Mouse (Mus musculus) megakaryocyte progenitor cell, adult 5-6 weeks (primary cell): ENCODE measurements around the gene Arpin. TPM values are rescaled to one million over a fixed set of nuclear protein-coding genes. Genes with fewer than 3 reads are reported as not detected.

Experiments
- ATAC-seq: replicated peaks from 2 replicates; pipeline ENCODE4 v1.8.0; 2016; ENCODE audit warnings: mild to moderate bottlenecking, moderate TSS enrichment, inconsistent platforms; ENCODE audit not compliant: poor library complexity
- total RNA-seq, 2 experiments: library from RNA; stranded (forward) in 1 of 2; stranded (reverse) in 1 of 2; fragments of 157-497, 149-512 nt in 1 of 2; fragments of 200-1000 nt in 1 of 2; gene quantifications; 2 replicates each; pipeline versions ENCODE4 v1.2.3 to v1.2.4; 2015 to 2017

Arpin gene
- total RNA-seq, 2 experiments from 2014 or later, result not detected

DNA sequence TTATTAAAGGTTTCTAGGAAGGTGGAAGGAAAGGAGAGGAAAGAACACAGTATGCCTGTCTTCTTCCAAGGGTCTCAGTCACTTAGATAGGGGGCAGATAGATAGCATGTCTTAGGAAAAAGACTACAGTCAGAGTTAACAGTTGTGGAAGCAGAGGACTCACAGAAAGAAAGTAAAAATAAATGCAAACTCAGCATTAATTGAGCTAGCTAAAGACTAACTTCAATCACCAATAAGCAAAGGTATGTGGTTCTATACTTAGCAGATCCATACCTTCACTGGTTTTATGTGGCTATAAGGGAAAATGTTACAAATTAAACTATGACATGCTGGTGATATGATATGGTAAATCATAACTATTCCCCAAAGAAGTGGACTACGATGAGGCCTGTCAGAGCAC, 40.4 kb downstream of the Arpin start:
- no peak for ATAC-seq

GRCm38 (mm10) chr7:79892576-79893428, 42.4 kb downstream of the Arpin start:
- ATAC-seq, result no peak

DNA sequence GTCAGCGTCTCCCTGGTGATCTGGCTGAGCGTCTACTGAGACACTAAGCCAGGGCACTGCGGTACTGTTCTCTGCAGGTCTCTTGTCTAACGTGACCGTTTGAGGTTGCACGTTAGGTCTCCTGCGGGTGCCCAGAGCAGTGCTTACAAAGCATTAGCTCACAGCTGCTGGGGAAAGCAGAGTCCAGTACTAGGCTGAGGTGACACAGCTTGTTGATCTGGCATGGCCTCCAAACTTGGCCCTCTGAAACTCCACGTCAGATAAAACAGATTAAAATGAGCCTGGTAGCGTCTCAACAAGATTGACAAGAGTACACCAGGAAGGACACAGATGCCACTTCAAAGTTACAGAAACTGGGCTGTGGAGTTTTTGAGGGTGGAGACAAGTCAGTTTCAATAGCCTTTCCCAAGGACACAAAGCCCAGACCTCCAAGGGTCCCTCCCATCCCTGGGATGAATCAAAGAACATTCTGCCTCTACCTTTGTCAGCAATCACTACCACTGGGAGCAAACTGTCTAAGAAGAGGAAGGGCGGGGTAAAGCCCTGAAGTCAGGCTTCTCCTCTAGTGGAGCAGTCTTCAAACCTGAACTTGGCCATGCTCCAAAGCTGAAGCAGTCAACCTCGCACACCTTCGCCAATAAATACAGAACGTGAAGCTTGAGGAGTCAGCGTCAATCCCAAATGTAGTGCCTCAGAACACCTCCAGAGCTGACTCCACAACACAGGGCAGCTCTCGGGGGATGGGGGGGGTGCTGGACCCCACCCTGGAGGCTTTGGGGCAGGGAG, 44.5 kb downstream of the Arpin start:
- no peak for ATAC-seq

GRCm38 (mm10) chr7:79888603-79889002, 46.6 kb downstream of the Arpin start:
- ATAC-seq, result no peak

DNA sequence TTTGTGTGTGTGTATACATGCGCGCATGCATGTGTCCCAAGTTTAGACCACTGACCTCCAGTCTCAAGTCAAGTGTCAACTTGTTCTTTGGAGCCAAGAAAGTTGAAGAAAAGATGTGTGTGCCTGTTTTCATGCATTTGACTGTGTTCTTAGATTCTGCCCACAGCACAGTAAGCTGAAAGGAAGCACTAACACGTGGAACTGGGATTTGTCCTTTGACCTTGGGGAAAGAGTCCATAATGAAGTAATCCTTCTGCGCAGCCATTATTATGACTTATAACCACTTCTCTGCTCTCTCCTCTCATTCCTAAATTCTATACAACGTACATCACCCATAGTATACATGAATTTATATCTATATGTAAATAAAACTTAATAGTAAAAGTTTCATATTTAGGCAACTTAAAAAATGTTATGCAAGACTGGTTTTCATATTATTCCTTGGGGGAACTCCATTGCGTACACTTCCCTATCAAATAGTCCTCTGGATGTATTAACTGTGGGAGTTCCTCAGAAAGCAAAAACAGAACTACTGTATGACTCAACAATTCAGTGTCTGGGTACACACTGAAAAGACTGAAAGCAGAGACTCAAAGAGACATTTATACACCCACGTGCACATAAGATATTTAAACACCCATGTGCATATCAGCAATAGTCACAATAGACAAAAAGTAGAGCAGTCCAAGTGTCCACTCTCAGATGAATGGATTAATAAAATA, 51.4 kb downstream of the Arpin start:
- no peak for ATAC-seq

- no peak for ATAC-seq
Observed at GRCm38 (mm10) chr7:79881901-79882300, 53.3 kb downstream of the Arpin start.

GRCm38 (mm10) chr7:79880998-79881397, 54.2 kb downstream of the Arpin start:
- no peak for ATAC-seq

GRCm38 (mm10) chr7:79880033-79880432, 55.1 kb downstream of the Arpin start:
- ATAC-seq, result no peak

DNA sequence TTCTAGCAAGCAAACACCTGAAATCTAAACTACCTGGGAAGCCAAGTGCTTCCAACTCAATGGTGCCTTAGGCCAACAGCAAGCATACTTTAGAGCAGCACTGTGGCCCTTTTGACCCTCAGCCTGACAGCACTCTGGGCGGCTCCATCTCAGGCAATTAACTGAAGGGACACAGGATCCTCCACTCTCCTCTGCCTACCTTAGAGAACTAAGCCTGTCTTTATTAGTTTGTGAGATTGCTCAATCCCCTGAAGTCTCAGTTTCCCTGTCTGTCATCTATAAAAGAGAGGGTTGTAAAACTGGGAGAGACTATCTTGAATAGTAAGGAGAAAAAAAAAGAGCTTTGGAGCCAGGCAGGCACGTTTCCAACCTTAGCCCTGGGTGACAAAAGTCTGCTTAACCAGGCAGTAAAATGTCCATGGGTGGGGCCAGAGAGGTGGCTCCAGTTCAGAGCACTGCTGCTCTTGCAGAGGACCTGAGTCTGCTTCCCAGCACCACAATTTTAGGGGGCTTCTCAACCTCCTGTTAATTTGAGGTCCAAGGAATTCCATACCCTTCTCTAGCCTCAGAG, 56.6 kb downstream of the Arpin start:
- ATAC-seq, result no peak

Other genes with a start within 250 kb of the Arpin start
- 0.30 and 0.49 TPM in 2 replicates for gene Kif7, start 219.6 kb downstream of the Arpin start, total RNA-seq (2015)
- 1.0 and 1.5 TPM in 2 replicates for gene Kif7, start 219.6 kb downstream of the Arpin start, total RNA-seq (2017)
- gene Plin1, start 202.5 kb downstream of the Arpin start, total RNA-seq (2015), result not detected in 2 replicates
- not detected in 2 replicates for gene Plin1, start 202.5 kb downstream of the Arpin start, total RNA-seq (2017)
- gene Pex11a, start 192.2 kb downstream of the Arpin start, total RNA-seq (2015), result 1.7 TPM in 2 replicates
- 1.7 and 2.4 TPM in 2 replicates for gene Pex11a, start 192.2 kb downstream of the Arpin start, total RNA-seq (2017)
- not detected in 2 replicates for gene Wdr93, start 192.2 kb downstream of the Arpin start, total RNA-seq (2015)
- gene Wdr93, start 192.2 kb downstream of the Arpin start, total RNA-seq (2017), result not detected in 2 replicates
- gene Mesp1, start 141.6 kb downstream of the Arpin start, total RNA-seq (2015), result not detected in 2 replicates
- not detected in 2 replicates for gene Mesp1, start 141.6 kb downstream of the Arpin start, total RNA-seq (2017)
- 0.10 TPM in 1 of 2 replicates, not detected in the other for gene Mesp2, start 124.6 kb downstream of the Arpin start, total RNA-seq (2015)
- gene Mesp2, start 124.6 kb downstream of the Arpin start, total RNA-seq (2017), result 0.27 TPM in 1 of 2 replicates, not detected in the other
- gene Anpep, start 74.3 kb downstream of the Arpin start, total RNA-seq (2015), result 1.2 and 2.3 TPM in 2 replicates
- gene Anpep, start 74.3 kb downstream of the Arpin start, total RNA-seq (2017), result not detected in 2 replicates
- gene Ap3s2, start 14.7 kb downstream of the Arpin start, total RNA-seq (2015), result 15.7 and 25.3 TPM in 2 replicates
- 6.9 and 8.2 TPM in 2 replicates for gene Ap3s2, start 14.7 kb downstream of the Arpin start, total RNA-seq (2017)
- 18.9 and 19.3 TPM in 2 replicates for gene Zfp710, start 89.5 kb upstream of the Arpin start, total RNA-seq (2015)
- 22.7 and 23.6 TPM in 2 replicates for gene Zfp710, start 89.5 kb upstream of the Arpin start, total RNA-seq (2017)
- gene Idh2, start 180.0 kb upstream of the Arpin start, total RNA-seq (2015), result 267 and 274 TPM in 2 replicates
- 276 and 284 TPM in 2 replicates for gene Idh2, start 180.0 kb upstream of the Arpin start, total RNA-seq (2017)